Comparison of ENCODE assay signal across 19 mouse cellular contexts in the genomic region with DNA sequence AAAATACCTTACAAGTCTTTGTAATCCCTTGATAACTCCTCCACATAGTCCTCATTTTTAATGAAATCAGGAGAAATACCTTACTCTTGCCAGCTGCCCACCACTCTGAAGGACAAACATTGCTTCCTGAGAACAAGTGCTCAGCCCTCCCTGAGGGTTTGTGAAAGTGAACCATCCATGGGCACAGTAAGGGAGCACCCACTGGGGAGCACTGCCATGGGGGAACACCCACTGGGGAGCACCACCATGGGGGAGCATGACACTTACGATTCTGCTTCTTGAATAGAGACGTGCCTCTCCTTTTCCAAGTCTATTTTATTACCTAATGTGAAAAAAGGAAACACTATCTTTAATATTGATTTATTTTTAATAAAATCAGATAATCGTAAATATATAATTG.
"Had no signal": no experiment of that assay in that cellular context is flagged by ENCODE, and none has a peak within 500 bp of the region (broad histone marks: within the 10 kb centered on the region; RNA-seq: fewer than 3 reads in every experiment).

No protein-coding gene starts in this region.

- H3K4me3 ChIP-seq: midbrain, embryonic 10.5 days; midbrain, embryonic 13.5 days; midbrain, embryonic 15.5 days; myocyte; neural tube, embryonic 13.5 days; neural tube, embryonic 15.5 days had no signal

- ATAC-seq: midbrain, embryonic 13.5 days; midbrain, embryonic 15.5 days had no signal

- DNase-seq: lung, adult 18-20 months; lung, embryonic 14.5 days; lung, postnatal 10 days; lung, postnatal 4 days; retina, postnatal 1 day; right cerebral cortex, adult 18-20 months; right cerebral cortex, postnatal 25 days; right cerebral cortex, postnatal 4 days; spleen, adult 18-20 months; thymus, adult 2 months; thymus, postnatal 25 days; thymus, postnatal 4 days had no signal

- H3K9ac ChIP-seq: liver, embryonic 14.5 days; lung, embryonic 14.5 days; midbrain, embryonic 13.5 days; midbrain, embryonic 15.5 days; neural tube, embryonic 13.5 days; neural tube, embryonic 15.5 days had no signal

- H3K4me2 ChIP-seq: lung, embryonic 14.5 days; midbrain, embryonic 13.5 days; midbrain, embryonic 15.5 days; neural tube, embryonic 13.5 days; neural tube, embryonic 15.5 days had no signal

- H3K27me3 ChIP-seq: midbrain, embryonic 13.5 days; midbrain, embryonic 15.5 days; neural tube, embryonic 13.5 days; neural tube, embryonic 15.5 days had no signal

- H3K4me1 ChIP-seq: midbrain, embryonic 10.5 days; midbrain, embryonic 13.5 days; midbrain, embryonic 15.5 days; neural tube, embryonic 13.5 days; neural tube, embryonic 15.5 days had no signal

- H3K9me3 ChIP-seq: midbrain, embryonic 10.5 days; midbrain, embryonic 13.5 days; midbrain, embryonic 15.5 days; neural tube, embryonic 13.5 days; neural tube, embryonic 15.5 days had no signal

- H3K27ac ChIP-seq: liver, embryonic 14.5 days; midbrain, embryonic 10.5 days; midbrain, embryonic 13.5 days; midbrain, embryonic 15.5 days; neural tube, embryonic 13.5 days; neural tube, embryonic 15.5 days had no signal
